Mouse (Mus musculus) ES-Bruce4 (cell line): ENCODE results near the gene B3gnt3. TPM values are rescaled to one million over a fixed set of nuclear protein-coding genes. Genes with fewer than 3 reads are reported as not detected.

ENCODE experiments used
- H3K27ac ChIP-seq: 2 replicates; pipeline ENCODE4 v1.5.1; 2012; ENCODE audit warnings: low read length, inconsistent platforms; ENCODE audit not compliant: insufficient read depth
- H3K27me3 ChIP-seq: 2 replicates; pipeline ENCODE4 v1.6.1; 2012; ENCODE audit warnings: mild to moderate bottlenecking, low read length, inconsistent platforms; ENCODE audit not compliant: control insufficient read depth, poor library complexity, insufficient read depth, severe bottlenecking
- H3K36me3 ChIP-seq: 2 replicates; pipeline ENCODE4 v1.6.1; 2012; ENCODE audit warnings: inconsistent platforms, mild to moderate bottlenecking, low read length, moderate library complexity; ENCODE audit not compliant: control insufficient read depth, poor library complexity, insufficient read depth, severe bottlenecking
- H3K4me1 ChIP-seq: one replicate; pipeline ENCODE4 v1.8.1; 2011; ENCODE audit warnings: low read length; ENCODE audit not compliant: control insufficient read depth, insufficient read depth
- H3K4me3 ChIP-seq: 2 replicates; pipeline ENCODE4 v1.5.1; 2011; ENCODE audit warnings: low read depth, mild to moderate bottlenecking, low read length
- H3K9ac ChIP-seq: 2 replicates; pipeline ENCODE4 v1.6.1; 2012; ENCODE audit warnings: low read depth, mild to moderate bottlenecking, inconsistent platforms; ENCODE audit not compliant: poor library complexity, severe bottlenecking
- H3K9me3 ChIP-seq: replicated peaks from 2 replicates; pipeline ENCODE4 v1.6.1; 2012; ENCODE audit warnings: mild to moderate bottlenecking, low read length, inconsistent platforms; ENCODE audit not compliant: control insufficient read depth, poor library complexity, insufficient read depth, severe bottlenecking
- CTCF ChIP-seq: IDR thresholded peaks from one replicate; pipeline ENCODE4 v1.8.1; 2011; ENCODE audit warnings: low read depth, low read length
- EP300 ChIP-seq: IDR thresholded peaks from 2 replicates; pipeline ENCODE4 v1.6.1; 2011; ENCODE audit warnings: low read depth, low read length; ENCODE audit not compliant: insufficient read depth
- POLR2A ChIP-seq: IDR thresholded peaks from one replicate; pipeline ENCODE4 v1.8.1; 2011; ENCODE audit warnings: low read length; ENCODE audit not compliant: insufficient read depth
- polyA plus RNA-seq: library from polyadenylated mRNA; stranded (reverse); fragments of >200 nt; gene quantifications from 2 replicates; pipeline ENCODE4 v1.2.4, GENCODE M21; 2011; ENCODE audit warnings: low read depth; ENCODE audit not compliant: missing spikeins, insufficient read depth, insufficient read length

The B3gnt3 gene
- polyA plus RNA-seq, 1 experiment: 1.8 TPM

DNA sequence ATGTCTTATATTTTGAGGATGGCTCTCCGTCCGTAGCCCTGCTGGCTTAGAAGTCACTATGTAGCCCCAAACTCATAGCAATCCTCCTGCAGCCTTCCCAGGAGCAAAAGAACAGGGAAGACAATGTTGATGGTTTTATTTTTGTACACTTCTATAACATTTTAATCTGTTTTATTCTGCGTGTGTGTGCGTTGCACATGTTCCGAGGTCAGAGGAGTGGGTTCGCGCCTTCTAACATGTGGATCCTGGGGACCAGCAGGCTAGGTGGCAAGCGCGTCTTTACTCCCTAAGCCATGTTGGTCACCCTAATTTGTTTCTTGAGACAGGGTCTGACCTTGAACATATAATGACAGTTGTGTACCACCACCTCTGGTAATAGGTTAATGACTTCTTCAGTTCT is 24.8 kb downstream of the B3gnt3 start:
- H3K4me3 ChIP-seq: peak overlapping the region; percentile 52
- TF ChIP-seq EP300 (no peak), CTCF (no peak), POLR2A (no peak)
- H3K36me3 ChIP-seq: no peaks in the 10 kb centered on the region
- peaks cover 11% of the 10 kb centered on the region for H3K4me1 ChIP-seq
- peak overlapping the region; percentile 81 for H3K9ac ChIP-seq
- no peaks in the 10 kb centered on the region for H3K9me3 ChIP-seq
- H3K27ac ChIP-seq: peak overlapping the region; percentile 79
- H3K27me3 ChIP-seq: no peaks in the 10 kb centered on the region

DNA sequence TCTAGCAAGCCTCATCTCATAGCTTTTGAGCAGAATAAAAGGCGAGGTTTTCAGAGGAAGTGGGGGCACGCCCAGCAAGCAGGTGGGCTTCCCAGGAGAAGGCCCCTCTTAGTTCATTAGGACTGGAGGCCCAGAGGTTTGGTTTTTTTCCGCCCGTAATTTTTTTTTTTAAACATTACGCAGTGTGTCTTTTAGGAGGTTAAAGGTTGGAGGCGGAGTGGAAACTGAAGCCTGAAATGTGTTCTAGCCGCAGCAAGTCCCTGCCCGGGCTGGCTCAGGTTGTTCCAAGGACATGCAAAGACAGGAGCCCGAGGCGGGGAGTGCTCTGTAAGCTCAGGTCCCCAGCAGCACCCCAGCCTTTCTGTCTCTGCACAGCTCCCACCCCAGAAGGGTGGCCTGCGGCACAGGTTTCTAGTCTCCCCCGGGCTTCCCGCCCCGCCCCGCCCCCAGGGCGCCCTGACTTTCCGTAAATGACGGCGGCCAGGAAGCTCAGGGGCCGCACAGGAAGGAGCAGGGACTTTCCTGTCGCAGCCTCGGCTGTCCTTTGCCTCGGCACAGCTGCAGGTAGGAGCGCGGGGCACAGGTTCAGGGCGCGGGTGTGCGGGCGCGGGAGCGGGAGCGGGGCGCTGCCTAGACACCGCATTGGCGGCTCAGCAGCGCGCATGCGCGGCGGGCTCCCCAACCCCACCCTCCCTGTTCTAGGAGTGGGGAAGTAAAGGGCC is 25.4 kb downstream of the B3gnt3 start, which contains the start of gene Jak3:
Gene Jak3 (plus strand): TSS at position 277 of the 722 bp plus-strand sequence.
- Histone ChIP-seq H3K36me3 (no peaks in the 10 kb centered on the region), H3K27me3 (no peaks in the 10 kb centered on the region), H3K27ac (peak within 1 kb of the TSS; percentile 79), H3K4me3 (peak within 1 kb of the TSS; percentile 88), H3K4me1 (peaks cover 11% of the 10 kb centered on the region), H3K9ac (peak within 1 kb of the TSS; percentile 81), H3K9me3 (no peaks in the 10 kb centered on the region)
- TF ChIP-seq EP300 (0 out of 2 replicates have a peak, but pooled peaks have one; percentile 30), CTCF (no peak), POLR2A (no peak)

DNA sequence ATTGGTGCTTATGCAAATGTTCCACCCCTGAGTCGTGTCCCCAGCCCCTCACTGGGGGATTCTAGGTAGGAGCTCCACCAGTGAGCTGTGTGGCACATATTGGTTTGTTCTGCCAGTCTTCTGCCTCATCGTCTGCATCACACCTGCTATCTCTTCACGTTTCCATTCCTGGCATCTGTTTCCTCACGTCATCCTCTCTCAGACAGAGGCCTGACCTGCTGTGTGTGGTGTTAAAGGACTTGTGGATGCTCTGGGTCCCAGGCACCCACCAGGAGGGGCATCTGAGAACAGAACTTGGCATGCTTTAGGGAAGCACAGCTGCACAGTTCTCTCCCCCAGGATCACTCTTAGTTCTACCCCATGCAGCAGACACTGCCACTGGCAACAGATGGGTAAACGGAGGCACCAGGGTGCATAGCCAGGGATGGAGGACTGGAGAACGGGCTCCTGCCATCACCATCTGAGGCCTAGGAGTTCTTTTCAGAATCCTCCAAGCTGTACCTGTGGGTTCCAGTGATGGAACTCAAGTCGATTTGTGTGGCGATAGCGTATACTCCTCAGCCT is 26.1 kb downstream of the B3gnt3 start:
- Histone ChIP-seq H3K27ac (peak overlapping the region; percentile 77), H3K4me3 (peak overlapping the region; percentile 88)

GRCm38 (mm10) chr8:71674071-71674470 is 27.5 kb downstream of the B3gnt3 start:
- H3K36me3 ChIP-seq: no peaks in the 10 kb centered on the region
- H3K9ac ChIP-seq: no peak overlapping the region
- no peaks in the 10 kb centered on the region for H3K9me3 ChIP-seq
- H3K27me3 ChIP-seq: no peaks in the 10 kb centered on the region
- no peak overlapping the region for H3K27ac ChIP-seq
- TF ChIP-seq EP300: no peak
- TF ChIP-seq CTCF: no peak
- no peak for TF ChIP-seq POLR2A
- no peak overlapping the region for H3K4me3 ChIP-seq
- H3K4me1 ChIP-seq: peaks cover 11% of the 10 kb centered on the region

More for the DNA sequence above, 26.1 kb downstream of the B3gnt3 start:
- Histone ChIP-seq H3K9ac (peak overlapping the region; percentile 81), H3K9me3 (no peaks in the 10 kb centered on the region), H3K4me1 (peaks cover 11% of the 10 kb centered on the region), H3K27me3 (no peaks in the 10 kb centered on the region), H3K36me3 (no peaks in the 10 kb centered on the region)
- TF ChIP-seq POLR2A (no peak), CTCF (no peak), EP300 (no peak)

DNA sequence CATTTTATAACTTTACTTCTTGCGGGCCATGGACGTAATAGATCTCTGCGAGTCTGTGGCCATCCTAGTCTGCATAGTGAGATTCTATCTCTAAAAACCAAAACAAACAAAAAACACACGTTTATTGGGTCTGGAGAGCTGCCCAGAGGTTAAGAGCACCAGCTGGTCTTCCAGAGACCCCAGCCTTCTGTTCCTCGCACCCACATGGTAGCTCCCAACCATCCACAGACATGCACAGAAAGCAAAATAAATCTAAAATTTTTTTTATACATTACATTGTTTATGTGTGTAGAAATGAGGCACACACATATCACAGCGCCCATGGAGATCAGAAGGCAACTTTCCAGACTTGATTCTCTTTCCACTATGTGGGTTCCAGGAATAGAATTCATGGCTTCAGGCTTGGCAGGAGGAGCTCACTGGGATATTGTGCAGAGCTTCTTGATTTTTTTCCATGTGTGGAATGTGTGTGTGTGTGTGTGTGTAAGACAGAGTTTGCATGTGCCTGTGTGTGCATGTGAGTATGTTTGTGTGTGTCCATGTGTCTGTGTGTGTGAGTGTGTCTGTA is 29.3 kb downstream of the B3gnt3 start:
- Histone ChIP-seq H3K4me1 (peaks cover 14% of the 10 kb centered on the region), H3K4me3 (no peak overlapping the region), H3K27me3 (no peaks in the 10 kb centered on the region), H3K9ac (peak overlapping the region; percentile 46; the same call in 1 of the 2 replicates), H3K36me3 (no peaks in the 10 kb centered on the region), H3K27ac (peak overlapping the region; percentile 83), H3K9me3 (no peaks in the 10 kb centered on the region)
- TF ChIP-seq EP300: no peak
- TF ChIP-seq CTCF: no peak

- H3K4me1 ChIP-seq: peaks cover 14% of the 10 kb centered on the region
- H3K9me3 ChIP-seq: no peaks in the 10 kb centered on the region
- peak within 1 kb of the TSS; percentile 62 for H3K9ac ChIP-seq
- TF ChIP-seq EP300 (peak; percentile 63; the same call in 1 of the 2 replicates), CTCF (no peak), POLR2A (peak; percentile 94)
- H3K36me3 ChIP-seq: no peaks in the 10 kb centered on the region
- H3K4me3 ChIP-seq: peak within 1 kb of the TSS; percentile 84
- H3K27ac ChIP-seq: peak within 1 kb of the TSS; percentile 83
- H3K27me3 ChIP-seq: no peaks in the 10 kb centered on the region
These were observed 30.0 kb downstream of the B3gnt3 start, which contains the start of gene Unc13a for GRCm38 (mm10) chr8:71671549-71671965. Gene Unc13a, minus strand, starts transcription at chr8:71671757.
